Mouse (Mus musculus) kidney, adult 2 months (tissue): ENCODE data around the gene Ano2. TPM values are rescaled to one million over a fixed set of nuclear protein-coding genes. Genes with fewer than 3 reads are reported as not detected.

Source experiments
- DNase-seq: peaks from one replicate; pipeline ENCODE4 v3.0.0; 2021
- H3K27ac ChIP-seq: fragments of 200-500 bp; 2 replicates; pipeline ENCODE4 v1.5.1; 2012; ENCODE audit warnings: low read depth, low read length, control low read depth, inconsistent platforms; ENCODE audit not compliant: insufficient read depth
- H3K27me3 ChIP-seq: fragments of 200-500 bp; replicated peaks from 2 replicates; pipeline ENCODE4 v1.6.1; 2012; ENCODE audit warnings: mild to moderate bottlenecking, moderate library complexity, low read length, inconsistent platforms; ENCODE audit not compliant: control insufficient read depth, insufficient read depth
- H3K36me3 ChIP-seq: fragments of 200-500 bp; 2 replicates; pipeline ENCODE4 v1.6.1; 2012; ENCODE audit warnings: mild to moderate bottlenecking, moderate library complexity, low read length, inconsistent platforms; ENCODE audit not compliant: control insufficient read depth, insufficient read depth
- H3K4me1 ChIP-seq: fragments of 200-500 bp; 2 replicates; pipeline ENCODE4 v1.6.1; 2011; ENCODE audit warnings: low read length; ENCODE audit not compliant: control insufficient read depth, insufficient read depth
- H3K4me3 ChIP-seq: fragments of 200-500 bp; 2 replicates; pipeline ENCODE4 v1.5.1; 2011; ENCODE audit warnings: mild to moderate bottlenecking, low read depth, low read length, control low read depth; ENCODE audit not compliant: insufficient read depth
- CTCF ChIP-seq: fragments of 200-500 bp; conservative IDR thresholded peaks from 2 replicates; pipeline ENCODE4 v1.5.1; 2011; ENCODE audit warnings: low read depth, mild to moderate bottlenecking, control low read depth, low read length, moderate library complexity, mixed read lengths; ENCODE audit not compliant: insufficient read depth, insufficient read length
- POLR2A ChIP-seq: fragments of 200-500 bp; IDR thresholded peaks from one replicate; pipeline ENCODE4 v1.6.1; 2011; ENCODE audit warnings: low read depth, low read length, control low read depth
- WGBS: fragments of 180-500 bp; shearing (Covaris S2); methylation state at CpG from one replicate; pipeline ENCODE4 v1.1.7; 2018; 5-methylcytosine and 5-hydroxymethylcytosine counted together
- polyA plus RNA-seq: library from polyadenylated mRNA; depleted of rRNA; stranded (reverse); fragments of >200 nt; gene quantifications from 2 replicates; pipeline ENCODE4 v1.2.3, GENCODE M21; 2012

The Ano2 gene
- polyA plus RNA-seq, 1 experiment: 0.08 TPM

DNA sequence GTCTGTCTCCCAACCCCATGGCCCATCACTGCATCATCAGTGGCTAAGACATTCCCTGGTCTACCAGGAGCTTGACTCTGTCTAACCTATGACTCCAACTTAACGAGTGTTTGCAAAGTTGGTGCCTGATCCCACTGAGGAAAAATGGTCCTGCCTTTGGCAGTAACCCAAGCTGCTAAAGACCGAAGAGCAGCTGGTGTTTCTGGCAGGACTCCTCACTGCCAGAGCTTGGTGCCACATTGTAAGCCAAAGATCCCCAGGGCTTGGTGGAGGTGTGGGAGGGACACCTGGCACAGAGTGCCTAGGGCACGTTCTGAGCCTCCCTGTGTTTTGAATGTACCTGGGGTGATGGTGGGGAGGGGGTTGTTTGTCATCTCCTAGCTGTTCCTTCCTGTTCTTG, 232.5 kb downstream of the Ano2 start:
- Histone ChIP-seq H3K27ac (no peak overlapping the region), H3K4me3 (no peak overlapping the region), H3K36me3 (no peaks in the 10 kb centered on the region), H3K27me3 (no peaks in the 10 kb centered on the region; the same call in 1 of the 2 replicates), H3K4me1 (no peaks in the 10 kb centered on the region)
- 57% methylated on average over 3 of the region's 3 CpGs for WGBS
- DNase-seq: no peak
- no peak for TF ChIP-seq CTCF
- no peak for TF ChIP-seq POLR2A

DNA sequence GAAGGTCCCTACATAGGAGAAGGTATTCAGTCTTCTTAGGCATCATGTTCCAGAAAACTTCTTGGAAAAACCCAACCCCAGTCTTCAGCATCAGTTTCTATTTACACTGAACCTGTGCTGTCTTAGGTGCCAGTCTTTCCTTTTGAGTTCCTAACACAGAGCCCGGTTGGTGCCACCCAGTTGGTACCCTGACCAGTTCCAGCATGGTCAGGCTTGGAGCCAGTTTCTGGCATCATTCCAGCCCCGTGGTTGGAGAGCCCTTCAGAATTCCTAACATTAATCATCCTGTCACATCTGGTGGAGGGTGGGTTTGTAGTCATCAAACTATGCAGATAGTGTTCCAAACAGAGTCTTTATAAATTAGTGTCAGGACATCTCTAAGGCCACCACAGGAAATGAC, 234.8 kb downstream of the Ano2 start:
- no peak for DNase-seq
- H3K4me1 ChIP-seq: no peaks in the 10 kb centered on the region
- no peak overlapping the region for H3K27ac ChIP-seq
- no peaks in the 10 kb centered on the region; the same call in 1 of the 2 replicates for H3K27me3 ChIP-seq
- no peaks in the 10 kb centered on the region for H3K36me3 ChIP-seq
- WGBS: 42% methylated on average over 2 of the region's 2 CpGs
- no peak for TF ChIP-seq CTCF
- no peak for TF ChIP-seq POLR2A
- H3K4me3 ChIP-seq: no peak overlapping the region

DNA sequence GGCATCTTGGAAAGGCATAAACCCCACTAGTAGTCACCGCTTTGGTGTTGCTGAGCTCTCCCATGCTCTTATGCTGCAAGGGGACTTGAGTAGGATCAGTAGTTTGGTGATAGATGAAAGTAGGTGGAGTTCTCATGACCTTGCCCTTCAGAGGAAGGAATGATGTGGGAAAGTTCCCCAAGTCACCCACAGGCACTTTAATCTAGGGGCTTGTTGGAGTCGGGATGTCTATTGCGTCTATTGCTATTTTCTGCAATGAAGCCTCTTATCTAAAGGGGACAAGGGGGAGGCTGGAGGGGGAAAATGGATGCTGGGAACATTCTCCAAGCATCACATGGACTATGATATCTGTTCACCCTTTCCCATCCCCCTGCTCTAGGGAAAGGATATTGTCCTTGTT, 235.6 kb downstream of the Ano2 start:
- no peak for DNase-seq
- Histone ChIP-seq H3K36me3 (no peaks in the 10 kb centered on the region), H3K27ac (no peak overlapping the region), H3K4me3 (no peak overlapping the region), H3K4me1 (no peaks in the 10 kb centered on the region), H3K27me3 (no peaks in the 10 kb centered on the region; the same call in 1 of the 2 replicates)
- no peak for TF ChIP-seq CTCF
- no peak for TF ChIP-seq POLR2A
- 93% methylated on average over 3 of the region's 3 CpGs for WGBS

DNA sequence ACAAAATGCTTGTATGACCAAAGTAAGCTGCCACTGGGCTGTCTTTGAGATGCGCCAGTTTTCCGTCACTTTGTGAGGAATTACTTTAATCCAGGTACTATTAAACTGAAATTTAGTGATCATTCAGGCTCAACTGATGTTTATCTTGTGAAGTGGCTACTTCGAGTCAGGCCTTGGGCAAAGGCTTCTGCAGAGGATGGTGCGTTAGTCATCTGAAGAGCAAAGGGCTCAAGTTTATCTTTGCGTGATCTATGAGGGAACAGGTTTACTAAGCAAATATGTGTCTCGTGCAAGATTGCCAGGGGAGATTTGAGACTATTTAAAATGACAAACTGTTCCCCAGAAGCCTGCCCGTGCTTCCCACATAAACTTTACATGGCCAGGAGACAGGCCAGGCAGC, 241.7 kb downstream of the Ano2 start:
- Histone ChIP-seq H3K36me3 (no peaks in the 10 kb centered on the region), H3K27ac (no peak overlapping the region), H3K4me1 (no peaks in the 10 kb centered on the region), H3K27me3 (no peaks in the 10 kb centered on the region; the same call in 1 of the 2 replicates), H3K4me3 (no peak overlapping the region)
- WGBS: 62% methylated on average over 7 of the region's 7 CpGs
- TF ChIP-seq POLR2A: no peak
- no peak for TF ChIP-seq CTCF
- DNase-seq: no peak

DNA sequence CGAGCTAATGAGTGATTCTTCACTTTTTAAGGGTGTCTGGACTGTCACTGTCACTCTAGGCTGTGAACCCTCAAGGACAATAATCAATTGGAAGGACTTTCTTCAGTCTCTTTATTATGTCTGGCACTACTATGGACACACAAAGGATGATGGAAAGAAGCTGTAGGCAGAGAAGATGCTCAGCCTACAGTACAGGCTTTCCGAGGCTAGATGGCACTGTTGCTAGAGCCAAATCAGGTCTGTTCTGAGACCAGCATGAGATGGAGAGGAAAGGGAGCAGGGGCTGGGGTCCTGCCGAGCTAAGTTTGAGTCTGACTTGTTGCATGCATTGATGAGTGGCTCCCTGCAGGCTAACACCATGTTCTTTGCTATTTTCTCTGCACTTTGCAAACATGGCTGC, 264.7 kb downstream of the Ano2 start:
- Histone ChIP-seq H3K27me3 (no peaks in the 10 kb centered on the region), H3K4me3 (no peak overlapping the region), H3K27ac (no peak overlapping the region), H3K4me1 (no peaks in the 10 kb centered on the region), H3K36me3 (no peaks in the 10 kb centered on the region)
- TF ChIP-seq CTCF (peak; percentile 71), POLR2A (no peak)
- peak; percentile 36 for DNase-seq
- 14% methylated on average over 3 of the region's 3 CpGs for WGBS

DNA sequence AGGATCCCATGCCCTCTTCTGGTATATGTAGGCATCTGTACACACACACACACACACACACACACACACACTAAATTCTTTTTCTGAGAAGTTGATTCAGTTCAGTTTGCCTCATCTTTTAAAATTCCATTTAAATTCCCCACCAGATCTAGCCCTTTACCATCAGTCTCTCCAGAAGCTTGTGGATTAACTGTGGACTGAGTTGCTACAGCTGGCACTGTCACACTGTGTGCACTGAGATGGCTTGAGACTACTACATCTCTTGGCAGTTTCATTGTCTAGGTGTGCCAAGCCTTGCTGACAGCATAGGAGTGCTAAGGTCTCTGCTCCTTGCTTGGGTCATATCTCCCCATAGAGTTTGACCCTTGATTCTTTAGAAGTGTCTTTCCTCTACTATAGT, 283.3 kb downstream of the Ano2 start:
- H3K27me3 ChIP-seq: no peaks in the 10 kb centered on the region
- H3K36me3 ChIP-seq: no peaks in the 10 kb centered on the region
- no peak overlapping the region for H3K4me3 ChIP-seq

DNA sequence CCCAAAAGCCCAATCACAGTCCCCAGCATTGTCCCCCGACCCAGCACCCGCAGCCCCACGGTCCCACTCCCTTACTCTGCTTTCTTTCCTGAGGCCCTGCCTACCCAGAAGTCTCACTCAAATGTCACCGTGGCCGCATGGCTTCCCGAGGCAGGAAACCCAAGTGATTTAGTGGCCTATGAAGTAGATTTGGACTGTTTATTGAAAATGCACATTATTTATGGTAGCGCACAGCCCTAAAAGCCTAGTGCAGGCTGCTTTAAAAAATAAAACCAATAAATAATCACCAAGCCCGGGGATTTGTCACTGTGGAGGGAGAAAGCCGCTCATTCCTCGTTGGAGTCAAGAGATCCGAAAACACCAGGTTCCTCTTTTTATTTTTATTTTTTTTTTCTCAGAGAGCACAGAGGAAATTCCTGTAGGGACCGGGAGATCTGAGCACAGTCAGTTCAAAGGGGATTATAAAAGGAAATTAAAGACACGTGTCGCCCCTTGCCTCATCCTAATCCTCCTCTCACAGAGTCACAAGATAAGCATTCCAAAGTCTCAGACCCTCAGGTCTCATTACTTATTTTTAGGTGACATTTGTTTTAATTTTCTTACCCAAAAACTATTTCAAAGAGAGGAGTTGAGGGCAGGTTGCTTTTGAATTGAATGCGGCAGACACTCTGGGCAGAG, 285.7 kb downstream of the Ano2 start:
- TF ChIP-seq POLR2A (no peak), CTCF (no peak)
- Histone ChIP-seq H3K27me3 (no peaks in the 10 kb centered on the region), H3K4me3 (no peak overlapping the region), H3K36me3 (no peaks in the 10 kb centered on the region), H3K27ac (no peak overlapping the region), H3K4me1 (no peaks in the 10 kb centered on the region)
- WGBS: 28% methylated on average over 15 of the region's 15 CpGs
- peak; percentile 51 for DNase-seq

More for the DNA sequence above, 283.3 kb downstream of the Ano2 start:
- TF ChIP-seq POLR2A: no peak
- no peak for TF ChIP-seq CTCF
- H3K4me1 ChIP-seq: no peaks in the 10 kb centered on the region
- DNase-seq: no peak
- no peak overlapping the region for H3K27ac ChIP-seq

DNA sequence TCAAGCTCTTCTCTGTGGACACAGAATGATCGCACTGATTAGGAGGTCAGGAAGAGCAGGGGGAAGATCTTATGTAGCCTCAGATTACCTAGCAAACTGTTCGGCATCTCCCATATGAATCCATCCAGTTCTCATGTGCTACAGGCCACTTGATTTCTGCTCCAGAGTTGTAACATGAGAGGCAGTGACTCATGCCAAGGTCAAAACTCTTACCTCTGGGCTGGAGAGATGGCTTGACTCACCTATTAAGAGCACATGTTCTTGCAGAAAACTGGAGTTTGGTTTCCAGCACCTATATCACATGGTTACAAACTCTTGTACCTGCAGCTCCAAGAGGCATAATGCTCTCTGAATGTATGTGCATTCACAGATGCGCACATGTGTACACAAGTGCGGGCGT, 289.4 kb downstream of the Ano2 start:
- 84% methylated on average over 5 of the region's 5 CpGs for WGBS
- Histone ChIP-seq H3K27ac (no peak overlapping the region), H3K36me3 (no peaks in the 10 kb centered on the region), H3K27me3 (no peaks in the 10 kb centered on the region), H3K4me3 (no peak overlapping the region), H3K4me1 (no peaks in the 10 kb centered on the region)
- no peak for DNase-seq
- TF ChIP-seq CTCF (no peak), POLR2A (no peak)
